Mouse (Mus musculus) liver, postnatal 0 days (tissue): ENCODE measurements at regions not wholly inside any gene's neighbourhood (a gene's known extent, or its start where the extent isn't known, plus 50 kb on each side); places are given as distances from the start of the nearest gene placed in this dataset.

Source experiments
- CTCF ChIP-seq: sonication (generic); IDR thresholded peaks from 2 replicates; pipeline ENCODE4 v1.5.1; 2016; ENCODE audit warnings: antibody characterized with exemption, low read depth
- EP300 ChIP-seq: IDR thresholded peaks from 2 replicates; pipeline ENCODE4 v1.6.1; 2016; ENCODE audit warnings: antibody characterized with exemption, low read depth, mild to moderate bottlenecking

DNA sequence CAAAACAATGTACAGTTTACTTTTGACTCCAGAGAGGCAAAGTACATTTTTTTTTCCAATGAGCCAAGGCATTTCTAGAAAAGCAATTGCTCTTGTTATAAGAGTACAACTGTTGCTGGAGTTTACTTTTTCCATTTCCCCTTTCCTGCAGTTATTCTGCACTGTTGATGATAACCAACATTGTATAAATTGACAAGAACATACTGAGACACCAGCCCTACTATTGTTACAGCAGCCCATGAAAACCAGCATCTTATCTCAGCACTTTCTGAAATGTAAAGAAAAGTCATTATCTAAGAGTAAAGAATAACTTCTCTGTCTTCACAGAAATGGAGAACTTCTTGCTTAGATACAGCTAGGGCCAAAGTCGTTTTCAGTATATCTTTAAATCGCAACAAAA, 345.5 kb downstream of the Lipi start:
- TF ChIP-seq CTCF (no peak), EP300 (no peak)
